Mouse (Mus musculus) c-Kit-positive CD71-negative TER-119-negative erythroid progenitor cells, embryonic 14.5 days (primary cell): ENCODE results near the gene Gm20721.
"Not testable (repeated sequence)": the region's sequence is repeated elsewhere in the genome, so short reads cannot be mapped to it uniquely, and the experiment has no call there.

Experiments
- DNase-seq: peaks from one replicate; pipeline ENCODE4 v3.0.0-alpha.2; 2013; ENCODE audit warnings: low read depth

Gene Gm20721

GRCm38 (mm10) chr2:174346612-174346998 is at the start of gene Gm20721:
Gene Gm20721 (minus strand): TSS chr2:174346712.
- no peak for DNase-seq

DNA sequence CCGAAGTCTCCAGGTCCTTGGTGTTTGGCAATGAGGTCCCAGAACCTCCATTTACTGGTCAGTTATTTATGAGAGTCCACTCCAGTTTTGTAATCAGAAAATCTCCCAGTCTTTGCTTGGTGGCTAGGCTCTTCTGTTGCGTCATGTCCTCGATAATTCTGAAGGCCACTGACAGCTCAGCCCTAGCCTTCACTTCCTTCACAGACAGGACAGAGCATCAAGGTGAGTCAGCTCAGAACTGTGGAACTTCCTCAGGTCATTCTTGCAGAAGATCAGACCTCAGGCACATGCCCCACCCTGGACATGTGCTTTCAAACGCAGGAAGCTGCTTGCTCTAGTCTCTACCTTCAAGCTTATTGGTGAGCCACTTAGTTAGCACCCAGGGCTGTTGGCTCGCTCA is 46.9 kb upstream of the Gm20721 start:
- no peak for DNase-seq

DNA sequence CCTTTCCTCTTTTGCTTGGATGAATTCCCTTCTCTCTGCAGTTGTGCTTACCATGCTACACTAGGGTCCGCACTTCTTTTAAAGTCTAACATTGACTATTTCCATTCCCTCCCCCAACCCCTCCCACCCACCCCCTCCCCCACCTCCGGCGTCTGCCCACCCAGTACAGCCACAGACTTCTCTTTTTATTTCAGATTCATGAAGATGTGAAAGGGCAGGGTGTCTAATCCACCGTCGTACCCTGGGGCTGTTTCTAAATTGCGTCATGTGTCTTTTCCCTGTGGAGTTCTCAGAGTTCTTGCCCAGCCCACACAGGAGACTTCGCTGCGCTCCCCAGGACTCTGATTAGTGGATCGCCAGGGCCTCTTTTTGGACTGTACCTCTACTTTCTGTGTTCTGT is 46.0 kb upstream of the Gm20721 start:
- DNase-seq = no peak

- no peak for DNase-seq
Observed at GRCm38 (mm10) chr2:174391936-174392335, 45.4 kb upstream of the Gm20721 start.

GRCm38 (mm10) chr2:174381021-174381420 is 34.5 kb upstream of the Gm20721 start:
- no peak for DNase-seq

DNA sequence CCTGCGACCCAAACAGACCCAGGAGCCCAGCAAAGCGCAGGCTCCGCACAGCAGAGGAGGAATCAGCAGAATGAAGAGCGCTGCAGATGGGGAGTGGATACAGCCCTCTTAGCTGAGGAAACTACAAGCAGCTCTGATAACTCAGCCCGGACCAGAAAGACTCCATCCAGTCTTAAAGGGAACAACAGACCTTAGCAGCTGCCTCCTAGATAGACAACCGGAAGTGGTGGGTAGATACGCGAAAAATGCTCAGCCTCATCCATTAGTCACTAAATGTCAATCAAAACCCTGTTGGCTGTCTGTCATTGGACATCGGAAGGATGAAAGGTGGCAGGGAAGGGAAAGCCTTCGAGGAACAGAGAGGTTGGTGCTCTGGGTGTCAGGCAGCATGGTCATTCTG is 20.1 kb upstream of the Gm20721 start:
- no peak for DNase-seq

DNA sequence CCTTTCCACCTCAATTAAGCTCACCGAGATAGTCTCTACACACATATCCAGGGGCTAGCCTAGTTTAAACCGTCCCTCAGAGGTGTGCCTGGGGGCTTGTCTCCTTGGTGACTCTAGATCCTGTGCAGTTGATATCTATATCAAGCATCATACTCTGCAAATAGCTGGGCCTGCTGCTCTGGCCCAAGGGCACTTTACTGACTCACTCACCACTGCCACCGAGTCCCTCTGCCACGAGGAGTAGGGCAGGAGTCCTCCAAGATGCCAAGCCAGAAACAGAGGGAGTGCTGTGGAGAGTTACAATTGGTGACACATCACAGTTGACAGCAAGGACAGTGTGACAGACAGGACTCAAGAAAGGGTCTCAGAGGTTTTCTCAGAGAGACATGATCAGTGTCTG is 13.1 kb upstream of the Gm20721 start:
- no peak for DNase-seq

DNA sequence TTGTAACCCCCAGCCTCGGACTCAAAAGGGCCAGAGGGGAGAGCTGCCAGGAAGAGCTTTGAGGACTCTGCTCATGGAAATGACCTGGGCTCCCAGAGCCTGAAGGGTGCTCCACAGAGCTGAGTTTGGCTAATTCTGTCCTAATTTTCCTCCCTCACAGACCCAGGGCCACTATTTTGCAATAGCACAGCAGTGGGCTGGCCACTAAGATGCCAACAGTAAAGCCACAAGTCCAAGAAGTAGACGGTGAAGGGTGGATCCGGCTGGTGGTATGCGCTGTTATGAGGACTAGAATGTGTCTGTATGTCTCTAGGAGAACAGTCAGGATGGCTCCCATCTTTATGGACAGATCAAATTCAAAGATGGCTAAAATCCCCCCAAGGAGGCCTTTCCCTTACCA is 12.0 kb upstream of the Gm20721 start:
- DNase-seq = no peak

DNA sequence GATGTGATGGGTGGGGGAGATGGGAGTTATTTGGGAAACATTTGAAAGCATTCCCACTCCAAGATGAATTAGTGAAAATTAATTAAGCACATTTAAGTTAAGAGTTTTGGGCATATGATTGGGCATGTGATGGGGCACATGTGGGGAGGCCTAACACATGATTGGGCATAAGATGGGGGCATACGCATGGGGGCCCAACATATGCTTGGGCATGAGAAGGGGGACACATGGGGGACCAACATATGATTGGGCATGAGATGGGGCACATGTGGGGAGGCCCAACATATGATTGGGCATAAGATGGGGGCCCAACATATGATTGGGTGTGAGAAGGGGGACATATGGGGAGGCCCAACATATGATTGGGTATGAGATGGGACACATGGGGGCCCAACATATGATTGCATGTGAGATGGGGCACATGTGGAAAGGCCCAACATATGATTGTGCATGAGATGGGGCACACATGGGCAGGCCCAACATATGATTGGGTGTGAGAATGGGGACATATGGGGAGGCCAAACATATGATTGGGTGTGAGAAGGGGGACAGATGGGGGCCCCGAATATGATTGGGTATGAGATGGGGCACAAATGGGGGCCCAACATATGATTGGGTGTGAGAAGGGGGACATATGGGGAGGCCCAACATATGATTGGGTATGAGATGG is 622 bp upstream of the Gm20721 start:
- DNase-seq = not testable (repeated sequence)

- DNase-seq = no peak
Observed at GRCm38 (mm10) chr2:174344996-174345395, 1.5 kb downstream of the Gm20721 start.

DNA sequence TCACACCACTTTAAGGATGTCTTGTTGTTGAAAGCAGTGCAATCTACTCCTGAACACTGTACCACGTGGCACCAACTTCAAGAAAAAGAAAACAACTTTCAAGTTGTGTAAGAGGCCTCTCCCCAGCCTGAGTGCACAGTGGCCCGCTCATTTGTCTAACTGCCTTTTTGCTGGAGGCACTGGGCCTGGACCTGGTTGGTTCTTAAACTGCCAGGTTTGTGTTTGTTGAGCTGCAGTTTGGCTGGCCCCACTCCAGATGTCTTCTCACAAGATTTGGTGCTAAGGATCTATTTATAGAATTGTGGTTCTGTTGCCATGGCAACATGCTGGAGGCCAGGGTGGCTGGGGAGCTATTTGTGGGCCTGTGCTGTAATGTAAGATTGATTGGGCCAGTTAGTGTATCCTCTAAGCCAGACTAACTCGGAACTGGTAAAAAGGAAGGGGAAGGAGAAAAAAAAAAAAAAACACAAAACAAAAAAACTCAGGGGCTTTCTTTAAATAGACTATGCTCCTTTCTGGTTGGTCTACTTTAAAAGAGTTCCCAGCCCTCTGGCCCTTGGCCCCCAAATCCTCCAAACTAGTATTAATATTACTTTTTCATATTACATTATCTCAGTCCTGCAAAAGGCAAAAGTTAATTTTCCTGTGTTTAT is 2.4 kb downstream of the Gm20721 start:
- peak; percentile 87 for DNase-seq

DNA sequence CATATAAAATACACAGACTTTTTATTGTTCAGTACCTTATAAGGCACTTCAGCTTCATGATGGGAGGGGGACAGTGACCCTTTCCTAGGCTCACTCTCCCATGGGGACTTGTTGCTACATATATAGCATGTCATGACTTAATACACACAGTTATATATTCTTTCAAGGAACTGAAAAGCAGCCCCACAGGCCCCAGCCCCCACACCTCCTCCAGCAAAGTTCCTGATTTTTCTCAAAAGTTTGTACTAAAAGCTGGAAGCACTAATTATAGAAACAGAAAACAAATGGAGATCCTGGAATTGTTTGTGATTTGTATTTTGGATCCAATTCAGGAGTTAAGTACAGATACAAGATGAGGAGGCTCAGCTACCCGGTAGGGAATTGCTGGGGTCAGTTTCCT is 2.9 kb downstream of the Gm20721 start:
- DNase-seq = no peak

GRCm38 (mm10) chr2:174342793-174343400 is 3.6 kb downstream of the Gm20721 start:
- DNase-seq = no peak

GRCm38 (mm10) chr2:174340893-174341580 is 5.5 kb downstream of the Gm20721 start:
- DNase-seq = no peak

DNA sequence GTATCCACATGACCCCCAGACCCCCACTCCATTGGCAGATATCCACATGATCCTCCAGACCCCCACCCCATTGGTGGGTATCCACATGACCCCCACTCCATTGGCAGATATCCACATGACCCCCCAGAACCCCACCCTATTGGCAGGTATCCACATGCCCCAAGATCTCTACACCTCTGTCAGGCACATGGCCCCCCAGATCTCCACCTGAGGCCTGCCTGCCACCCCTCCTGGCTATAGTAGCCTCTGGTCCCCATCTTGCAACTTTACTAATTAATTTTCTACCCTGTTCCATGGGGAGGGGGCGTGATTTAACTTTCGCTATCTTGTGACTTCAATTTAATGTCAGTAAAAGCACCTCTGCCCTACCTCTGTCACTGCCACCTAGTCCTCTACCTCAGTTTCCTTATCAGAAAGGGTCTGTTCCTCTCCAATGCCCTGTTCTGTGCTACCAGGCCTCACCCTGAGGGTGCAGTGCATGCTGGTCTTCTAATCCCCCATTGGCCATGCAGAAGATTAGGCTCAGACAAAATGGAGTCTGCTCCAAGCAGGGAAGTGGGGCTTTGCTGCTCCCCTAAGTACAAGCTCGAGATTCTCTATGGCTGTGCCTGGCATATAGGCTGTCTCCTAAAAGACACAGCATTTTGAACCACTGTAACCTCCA is 6.2 kb downstream of the Gm20721 start:
- no peak for DNase-seq

- DNase-seq = no peak
Observed at GRCm38 (mm10) chr2:174339701-174340100, 6.8 kb downstream of the Gm20721 start.

DNA sequence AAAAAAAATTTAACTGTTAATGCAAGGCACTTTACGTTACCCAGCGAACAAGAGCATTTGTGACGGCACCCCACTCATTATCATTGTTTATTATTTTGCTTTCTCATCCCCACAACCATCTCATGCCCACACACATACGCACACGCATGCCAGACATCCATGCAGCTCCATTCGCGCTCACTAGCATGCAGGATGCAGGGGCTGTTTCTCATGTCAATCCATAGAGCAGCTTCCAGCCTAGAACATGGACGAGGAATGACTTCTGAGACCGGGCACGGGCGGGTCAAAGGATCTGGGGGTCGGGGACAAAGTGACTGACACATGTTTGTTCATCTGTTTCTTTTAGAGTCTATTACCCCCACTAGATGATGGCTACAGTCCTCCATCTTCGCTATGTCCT is 9.2 kb downstream of the Gm20721 start:
- no peak for DNase-seq

GRCm38 (mm10) chr2:174334415-174334814 is 12.1 kb downstream of the Gm20721 start:
- DNase-seq = no peak

DNA sequence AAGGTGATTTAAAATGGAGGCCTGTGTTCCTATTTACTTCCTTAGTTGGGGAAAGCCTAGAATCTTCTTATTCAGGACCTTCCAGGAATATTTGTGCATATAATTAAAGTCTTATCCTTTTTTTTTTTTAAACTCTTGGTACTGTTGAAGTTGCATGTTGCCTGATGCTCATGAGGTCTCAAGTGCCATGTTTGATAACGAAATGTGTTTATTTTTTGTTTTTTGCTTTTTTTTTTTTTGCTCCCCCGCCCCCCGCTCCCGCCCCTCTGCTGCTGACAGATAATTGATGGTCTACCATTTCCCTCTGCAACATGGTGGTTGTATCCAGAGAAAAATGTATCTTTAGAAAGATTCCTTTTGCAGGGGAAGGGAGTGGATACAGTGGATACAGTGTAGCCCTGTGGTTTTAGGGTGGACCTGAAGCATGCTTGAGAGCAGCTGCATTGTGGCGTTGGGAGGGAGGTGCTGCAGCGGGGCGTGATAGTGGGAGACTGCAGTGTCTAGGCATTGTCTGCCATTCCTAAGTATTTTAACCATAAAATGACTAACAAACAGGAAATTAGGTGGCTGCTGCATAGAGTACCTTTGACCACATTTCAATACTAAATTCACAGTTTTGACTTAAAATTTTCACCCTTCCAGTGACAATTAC is 13.1 kb downstream of the Gm20721 start:
- DNase-seq = no peak

DNA sequence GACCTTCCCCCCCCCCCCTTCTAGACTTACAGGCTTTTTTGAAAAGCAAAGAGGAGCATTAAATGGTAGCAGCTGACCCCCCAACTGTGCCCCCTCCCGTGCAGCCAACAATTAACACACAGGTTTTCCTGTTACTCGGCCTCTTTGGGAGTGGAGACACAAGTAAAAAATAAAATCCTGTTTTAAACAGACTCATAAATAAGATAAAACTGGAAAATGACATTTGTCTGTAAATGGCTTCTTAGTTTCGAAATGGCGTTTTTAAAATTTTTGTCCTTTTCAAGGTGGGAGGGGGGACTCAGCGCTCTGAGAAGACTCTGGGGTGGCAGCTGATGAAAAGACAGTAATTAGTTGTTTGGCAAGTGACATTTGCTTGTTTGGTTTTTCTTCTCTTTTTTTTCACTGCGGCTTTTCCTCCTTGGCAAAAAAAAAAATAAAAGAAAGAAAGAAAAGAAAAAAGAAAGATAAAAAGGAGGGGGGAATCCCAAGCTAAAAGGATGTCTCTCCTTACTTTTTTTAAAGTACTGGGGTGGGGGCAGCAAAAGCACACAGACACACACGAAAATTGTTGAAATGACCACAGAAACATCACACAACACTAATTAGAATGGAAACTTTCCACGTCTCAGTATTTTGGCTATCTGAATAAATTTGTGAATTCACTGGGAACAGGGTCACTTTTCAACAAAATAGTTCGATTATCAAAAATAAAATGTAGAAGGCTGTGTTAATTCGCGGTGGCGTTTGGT is 15.1 kb downstream of the Gm20721 start:
- DNase-seq = no peak

DNA sequence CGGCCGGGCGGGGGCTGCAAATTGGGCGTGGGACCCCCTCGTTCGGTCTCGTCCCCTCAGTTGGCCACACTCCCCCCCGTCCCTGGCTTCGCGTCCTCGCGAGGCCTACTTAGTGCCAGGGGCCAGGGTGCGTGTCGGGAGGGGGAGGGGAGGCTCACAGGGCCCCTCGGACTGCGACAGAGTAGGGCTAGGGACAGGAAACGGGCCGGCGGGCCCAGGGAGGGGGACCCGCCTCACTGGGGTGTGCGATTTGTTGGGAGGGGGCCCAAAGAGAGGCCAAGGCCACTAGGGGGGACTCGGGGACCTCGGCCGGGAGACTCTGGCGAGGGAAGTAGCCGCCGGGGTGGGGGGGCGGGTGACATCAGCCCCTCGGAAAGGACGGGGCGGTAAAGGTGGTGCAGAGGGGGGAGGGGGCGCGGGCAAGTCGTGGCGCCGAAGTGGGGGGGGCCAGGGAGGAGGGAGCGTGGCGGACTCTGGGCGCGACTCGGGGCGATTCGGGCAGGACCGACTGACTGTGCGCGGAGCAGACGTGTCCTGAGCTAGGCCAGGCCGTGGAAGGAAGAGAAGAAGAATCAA is 15.8 kb downstream of the Gm20721 start:
- DNase-seq = no peak
